Mouse (Mus musculus) spleen, adult 2 months (tissue): Measurements from ENCODE around the gene Tchp.

ENCODE experiments used
- CTCF ChIP-seq: fragments of 200-500 bp; IDR thresholded peaks from 2 replicates; pipeline ENCODE4 v1.5.1; 2011; ENCODE audit warnings: mild to moderate bottlenecking, inconsistent platforms; ENCODE audit not compliant: insufficient read depth, insufficient read length, insufficient replicate concordance; ENCODE audit errors: extremely low read depth
- POLR2A ChIP-seq: fragments of 200-500 bp; IDR thresholded peaks from 2 replicates; pipeline ENCODE4 v1.6.1; 2011; ENCODE audit warnings: low read depth, low read length, inconsistent platforms

DNA sequence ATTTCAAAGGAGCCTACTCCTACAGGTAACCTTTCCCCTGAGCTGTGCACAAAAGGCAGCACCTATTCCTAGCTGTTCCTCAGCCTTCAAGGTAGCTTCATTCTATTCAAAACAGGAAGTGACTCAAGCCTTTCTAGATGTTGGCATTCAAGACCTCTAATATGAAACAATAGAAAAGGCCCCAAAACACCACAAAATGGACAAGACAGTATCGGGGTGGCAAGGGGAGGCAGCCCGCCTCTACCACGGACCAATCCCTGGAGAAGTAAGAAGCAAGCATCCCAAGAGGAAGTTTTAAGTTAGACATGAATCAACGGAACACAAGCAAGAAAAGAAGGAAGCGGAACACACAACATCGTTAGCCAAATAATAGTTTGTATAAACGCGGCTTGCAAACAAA is 64.2 kb downstream of the Tchp start:
- TF ChIP-seq CTCF = no peak
- TF ChIP-seq POLR2A = no peak
